Mouse (Mus musculus) ovary, postnatal 10 days (tissue): Measurements from ENCODE around the gene Grsf1.

Experiments used
- DNase-seq: peaks from one replicate; pipeline ENCODE4 v3.0.0; 2022; ENCODE audit warnings: low spot score

The Grsf1 gene

DNA sequence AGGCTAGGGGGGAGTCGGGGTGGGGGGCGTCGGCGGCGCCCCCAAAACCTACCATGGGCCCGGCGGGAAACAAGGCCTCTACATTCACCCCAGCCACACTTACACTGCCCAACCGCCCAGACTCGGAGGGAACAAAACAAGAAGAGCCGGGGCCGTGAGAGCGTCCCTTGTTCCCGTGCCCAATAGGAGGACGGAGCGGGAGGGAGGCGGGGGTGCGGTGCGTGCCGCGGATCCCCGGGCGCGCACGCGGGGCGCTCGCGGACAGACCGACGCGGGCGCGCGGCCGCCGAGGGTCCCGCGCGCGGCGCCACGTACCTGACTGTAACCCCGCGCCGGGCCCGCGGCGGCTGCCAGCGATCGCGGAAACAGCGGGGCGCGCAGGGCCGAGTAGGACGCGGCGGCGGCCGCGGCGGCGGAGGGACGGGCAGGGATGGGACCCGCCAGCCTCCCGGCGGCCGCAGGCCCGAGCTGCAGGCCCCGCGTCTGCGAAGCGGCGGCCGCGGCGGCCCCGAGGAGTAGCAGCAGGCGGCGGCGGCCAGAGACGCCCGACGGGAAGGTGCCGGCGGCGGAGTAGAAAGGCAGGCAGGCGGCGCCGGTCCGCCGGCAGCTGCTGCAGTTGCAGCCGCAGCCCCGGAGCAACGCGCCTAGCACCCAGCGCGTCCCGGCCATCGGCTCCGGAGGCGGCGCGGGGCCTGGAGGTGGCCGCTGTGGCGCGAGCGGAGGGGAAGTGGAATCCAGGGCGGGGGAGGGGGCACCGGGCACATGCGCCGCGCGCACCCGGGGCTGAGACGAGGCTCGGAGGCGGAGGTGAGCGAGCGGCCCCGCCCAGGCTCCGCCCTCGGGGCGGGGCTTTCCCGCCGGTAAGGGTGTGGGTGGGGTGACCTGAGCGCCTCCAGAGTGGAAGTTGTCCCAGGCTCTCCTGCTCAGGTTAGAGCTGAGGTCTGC lies at the start of gene Grsf1:
Gene Grsf1, minus strand, starts transcription at position 729 of the 945 bp plus-strand sequence.
- DNase-seq: peak; percentile 72

DNA sequence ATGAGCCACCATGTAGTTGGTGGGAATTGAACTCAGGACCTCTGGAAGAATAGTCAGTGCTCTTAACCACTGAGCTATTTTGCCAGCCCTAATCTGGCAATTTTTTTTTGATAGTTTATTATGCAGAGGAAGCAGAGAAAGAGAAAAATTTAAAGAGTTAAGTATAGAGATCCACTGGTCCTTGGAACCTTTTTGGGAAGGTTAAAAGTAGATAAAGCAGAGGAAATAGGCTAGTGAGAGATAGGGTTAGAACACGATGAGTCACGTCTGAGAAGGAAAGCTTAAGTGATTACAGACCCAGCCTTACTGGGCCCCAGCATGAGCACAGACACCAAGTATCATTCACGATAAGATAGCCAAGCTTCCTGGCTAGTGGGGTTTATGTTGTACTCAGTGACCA lies 48.1 kb upstream of the Grsf1 start:
- no peak for DNase-seq

DNA sequence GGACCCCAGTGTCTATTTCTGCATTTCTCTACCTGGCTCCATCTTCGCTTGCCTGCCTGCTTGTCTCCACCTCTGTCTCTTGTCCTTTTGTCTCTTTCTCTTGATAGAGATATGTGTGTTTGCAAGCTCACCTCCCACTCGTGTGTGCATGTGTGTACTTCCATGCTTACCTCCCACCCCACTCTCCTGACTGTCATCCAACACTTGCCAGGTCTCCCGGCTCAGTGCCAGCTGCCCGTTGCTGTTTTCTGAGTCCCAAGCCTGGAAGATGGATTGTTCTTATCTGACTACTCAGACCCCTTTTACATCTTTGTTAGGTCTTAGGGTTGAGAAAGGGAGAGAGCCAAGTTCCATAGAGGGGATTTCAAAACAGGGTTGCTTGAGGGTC lies 46.2 kb upstream of the Grsf1 start:
- no peak for DNase-seq

DNA sequence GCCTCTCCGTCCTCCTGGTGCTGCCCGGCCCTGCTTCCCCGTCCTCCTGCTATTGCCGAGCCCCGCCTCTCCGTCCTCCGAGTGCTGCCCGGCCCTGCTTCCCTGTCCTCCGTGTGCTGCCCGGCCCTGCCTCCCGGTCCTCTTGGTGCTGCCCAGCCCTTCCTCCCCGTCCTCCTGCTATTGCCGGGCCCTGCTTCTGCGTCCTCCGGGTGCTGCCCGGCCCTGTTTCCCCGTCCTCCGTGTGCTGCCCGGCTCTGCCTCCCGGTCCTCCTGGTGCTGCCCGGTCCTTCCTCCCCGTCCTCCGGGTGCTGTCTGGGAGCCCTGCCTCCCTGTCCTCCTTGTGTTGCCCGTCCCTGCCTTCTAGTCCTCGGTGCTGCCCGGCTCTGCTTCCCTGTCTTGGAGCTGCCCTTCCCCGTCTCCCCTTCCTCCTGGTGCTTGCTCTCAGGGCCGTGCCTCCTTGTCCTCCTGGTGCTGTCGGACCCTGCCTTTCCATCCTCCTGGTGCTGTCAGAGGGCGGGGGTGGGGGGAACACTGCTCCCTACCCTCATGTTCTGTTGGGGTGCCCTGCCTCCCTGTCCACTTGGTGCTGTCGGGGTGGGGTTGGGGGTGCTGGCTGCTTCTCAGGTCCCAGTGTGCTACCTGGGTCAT lies 45.7 kb upstream of the Grsf1 start:
- peak; percentile 11 for DNase-seq

DNA sequence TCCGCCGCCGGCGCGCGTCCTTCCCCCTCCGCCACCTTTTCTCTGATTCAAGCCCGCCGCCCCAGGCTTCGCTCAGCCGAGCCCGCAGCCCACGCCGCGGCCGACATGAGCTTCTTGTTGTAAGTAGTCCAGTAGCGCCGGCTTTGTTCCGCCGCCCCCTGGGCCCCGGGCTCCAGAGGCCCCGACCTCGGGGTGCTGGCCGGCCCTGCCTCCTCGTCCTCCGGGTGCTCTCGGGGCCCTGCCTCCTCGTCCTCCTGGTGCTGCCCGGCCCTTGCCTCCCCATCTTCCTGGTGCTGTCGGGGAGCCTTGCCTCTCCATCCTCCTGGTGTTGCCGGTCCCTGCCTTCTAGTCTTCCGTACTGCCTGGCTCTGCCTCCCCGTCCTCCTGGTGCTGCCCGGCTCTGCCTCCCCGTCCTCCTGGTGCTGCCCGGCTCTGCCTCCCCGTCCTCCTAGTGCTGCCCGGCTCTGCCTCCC lies 45.1 kb upstream of the Grsf1 start:
- DNase-seq: no peak

DNA sequence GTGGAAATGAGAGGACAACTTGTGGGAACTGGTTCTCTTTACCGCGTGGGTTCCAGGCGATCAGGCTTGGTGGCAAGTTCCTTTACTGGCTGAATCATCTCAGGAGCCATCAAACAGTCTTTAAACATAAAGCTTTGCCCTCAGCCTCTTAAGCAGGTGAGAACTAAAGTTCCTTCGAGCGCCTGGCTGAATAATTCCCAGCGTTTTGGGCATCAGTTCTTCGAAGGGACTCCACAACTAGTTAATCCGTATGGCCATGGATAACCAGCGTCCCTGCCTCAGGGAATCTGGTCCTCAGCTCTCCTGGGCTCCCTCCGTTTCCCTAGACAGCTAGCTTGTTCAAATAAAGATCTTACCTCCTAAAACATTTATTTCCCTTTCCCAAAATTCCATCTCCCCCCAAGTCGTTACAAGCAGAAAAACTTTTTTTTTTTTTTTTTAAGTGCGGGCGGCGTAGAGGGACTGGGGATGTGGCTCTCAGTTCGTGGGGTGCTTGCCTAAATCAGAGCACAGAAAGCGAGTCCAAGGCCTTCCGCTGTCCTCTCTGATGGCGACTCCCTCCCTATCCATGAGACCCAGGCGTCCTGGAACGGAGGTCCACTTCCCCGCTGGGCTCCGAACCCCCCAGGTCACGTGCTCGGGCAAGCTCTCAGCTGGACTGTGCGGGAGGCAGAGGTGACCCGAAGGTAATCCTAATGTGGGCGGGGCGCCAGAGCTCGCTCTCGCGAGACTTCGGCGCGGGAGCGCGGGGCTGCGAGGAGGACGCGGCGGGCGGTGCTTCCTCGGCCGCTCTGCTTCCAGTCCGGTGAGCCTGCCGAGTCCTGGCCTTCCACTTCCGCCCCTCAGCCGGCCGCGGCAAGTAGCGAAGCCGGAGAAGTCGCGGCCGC lies 44.4 kb upstream of the Grsf1 start, which contains the start of gene Mob1b:
Gene Mob1b, plus strand, starts transcription at position 740 of the 887 bp plus-strand sequence.
- peak; percentile 99 for DNase-seq

DNA sequence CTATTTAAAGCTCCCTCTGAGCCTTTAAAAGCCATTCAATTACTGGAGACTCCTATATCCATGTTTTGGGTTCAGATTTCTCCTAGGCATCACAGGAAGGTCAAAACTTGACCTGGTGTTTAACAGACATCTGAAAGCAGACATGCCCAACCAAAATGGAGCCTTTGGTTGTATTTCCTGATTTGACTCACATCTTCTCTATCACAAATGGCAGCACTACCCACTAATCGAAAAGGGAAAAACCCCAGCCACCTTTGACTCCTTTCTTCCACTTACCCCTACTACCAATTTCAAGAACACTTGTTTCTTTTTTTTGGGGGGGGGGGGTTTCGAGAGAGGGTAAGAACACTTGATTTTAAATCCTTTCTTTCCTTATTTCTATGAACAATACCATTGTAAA lies 41.0 kb upstream of the Grsf1 start:
- DNase-seq: no peak

DNA sequence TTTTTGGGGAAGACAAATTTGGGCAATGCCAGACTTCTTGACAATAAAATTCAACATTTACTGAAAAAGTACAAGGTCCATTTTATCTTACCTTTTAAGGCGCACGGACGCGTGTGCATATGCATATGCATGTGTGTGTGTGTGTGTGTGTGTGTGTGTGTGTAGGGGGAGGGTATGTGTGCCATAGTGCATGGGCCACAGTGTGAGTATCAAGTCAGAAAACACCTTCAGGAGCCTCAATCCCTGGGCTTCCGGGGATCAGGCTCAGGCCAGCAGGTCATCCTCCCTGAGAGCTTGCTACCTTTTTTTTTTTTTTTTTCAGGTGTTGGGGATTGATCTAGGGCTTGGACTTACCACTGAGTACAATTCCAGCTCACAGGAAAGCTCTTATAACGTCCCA lies 36.4 kb upstream of the Grsf1 start:
- DNase-seq: no peak

DNA sequence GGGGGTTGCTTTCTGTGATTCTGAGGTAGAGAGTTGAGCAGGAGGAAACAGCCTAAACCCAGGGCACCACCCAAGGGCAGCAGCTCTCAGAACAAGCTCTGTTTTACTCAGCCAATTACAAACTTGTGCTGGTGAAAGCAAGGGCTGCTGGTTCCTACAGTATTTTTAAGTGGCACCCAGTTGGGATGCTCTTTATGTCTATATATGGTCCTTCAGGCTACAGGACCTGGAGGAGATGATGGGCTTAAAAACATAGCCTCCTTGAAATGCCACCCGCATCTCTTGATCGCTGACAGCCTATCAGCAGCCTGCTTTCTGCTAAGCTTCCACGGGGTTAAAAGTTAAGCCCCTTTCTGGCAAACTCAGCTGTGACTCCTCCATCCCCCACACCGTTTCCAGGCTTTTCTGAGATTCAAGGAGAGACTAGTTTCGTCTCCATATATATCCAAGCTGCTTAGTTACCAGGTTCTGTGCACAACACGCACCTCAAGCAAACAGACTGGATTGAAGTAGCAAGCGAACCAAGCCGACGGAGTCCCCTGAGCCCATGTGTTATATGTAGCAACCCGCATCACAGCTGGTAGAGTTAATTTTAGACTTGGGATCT lies 35.8 kb upstream of the Grsf1 start:
- DNase-seq: no peak

DNA sequence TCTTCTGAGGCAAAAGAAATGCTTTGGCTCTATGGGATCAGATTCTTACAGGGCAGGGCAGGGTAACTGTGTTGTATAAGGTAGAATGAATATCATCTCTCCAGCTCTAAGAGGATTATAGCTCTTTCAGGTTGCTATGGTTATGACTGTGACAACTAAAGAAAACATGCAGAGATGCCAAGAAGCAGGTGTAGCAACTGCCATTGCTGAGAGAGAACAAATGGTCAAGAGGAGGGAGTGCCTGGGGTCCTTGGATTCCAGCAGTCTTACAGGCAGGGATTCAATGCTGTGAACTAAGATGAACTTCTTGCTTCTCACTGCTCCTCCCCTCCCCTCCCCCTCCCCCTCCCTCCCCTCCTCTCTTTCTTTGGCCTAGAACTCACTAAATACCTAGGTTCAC lies 35.2 kb upstream of the Grsf1 start:
- no peak for DNase-seq

DNA sequence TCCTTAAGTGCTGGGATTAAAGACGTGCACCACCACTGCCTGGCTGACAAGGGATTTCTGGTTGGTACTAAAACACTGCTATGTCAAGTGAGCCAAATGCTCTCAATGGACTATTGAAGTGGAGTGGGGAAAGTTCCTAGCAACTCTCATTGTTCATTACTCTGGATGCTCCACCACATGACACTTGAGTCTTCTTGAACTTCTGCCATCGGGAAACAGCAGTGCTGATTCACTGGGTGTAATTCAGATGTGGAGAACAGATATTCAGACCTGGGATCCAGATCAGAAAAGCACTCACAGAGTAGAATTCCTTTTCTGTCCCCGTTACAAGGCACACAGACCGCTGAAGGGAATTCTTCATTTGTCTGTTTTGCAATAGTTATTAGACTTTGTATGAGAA lies 27.6 kb upstream of the Grsf1 start:
- DNase-seq: no peak

DNA sequence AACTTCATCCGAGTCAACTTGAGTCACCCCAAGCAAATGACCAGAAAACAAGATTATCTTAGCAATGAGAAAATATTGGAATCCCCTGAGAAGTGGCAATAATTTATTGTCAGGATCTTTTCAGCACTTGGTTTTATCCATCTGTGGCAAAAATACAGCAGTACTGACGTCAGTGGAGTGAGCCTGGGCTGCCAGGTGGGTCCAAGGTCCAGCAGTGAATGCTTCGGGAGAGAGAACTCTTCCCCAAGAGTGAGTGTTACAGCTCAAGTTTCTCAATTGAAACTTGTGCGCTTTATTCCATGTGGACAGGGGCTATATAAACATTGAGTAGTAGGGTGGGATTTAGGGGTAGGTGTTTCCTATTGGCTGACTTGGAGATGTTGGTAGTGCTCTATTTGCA lies 26.1 kb upstream of the Grsf1 start:
- DNase-seq: no peak

DNA sequence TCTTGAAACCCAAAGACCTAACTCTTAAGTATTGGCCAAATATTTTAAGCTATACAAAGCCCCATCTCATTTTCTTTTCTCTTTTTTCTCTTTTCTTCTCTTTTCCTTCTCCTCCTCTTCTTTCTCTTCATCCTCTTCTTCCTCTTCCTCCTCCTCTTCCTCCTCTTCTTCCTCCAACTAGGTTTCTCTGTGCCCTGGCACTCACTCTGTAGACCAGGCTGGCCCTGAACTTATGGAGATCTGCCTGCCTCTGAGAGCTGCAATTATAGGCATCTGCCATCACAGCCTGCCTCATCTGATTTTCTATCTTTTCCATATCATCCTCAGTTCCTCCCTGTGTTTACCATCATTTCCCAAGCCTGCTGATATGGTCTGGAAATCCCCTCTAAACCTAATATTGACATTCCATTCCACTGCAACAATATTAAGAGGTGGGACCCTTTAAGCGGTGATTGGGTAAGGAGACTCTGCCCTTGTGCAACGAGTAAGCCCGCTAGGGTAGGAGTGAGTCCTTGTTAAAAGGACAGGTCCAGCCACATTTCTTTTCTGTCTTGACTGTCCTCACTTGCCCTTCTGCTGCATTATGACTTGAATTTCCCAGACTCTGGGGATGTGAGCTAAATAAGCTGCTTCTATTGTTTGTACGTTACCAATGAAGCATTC lies 23.4 kb upstream of the Grsf1 start:
- no peak for DNase-seq

DNA sequence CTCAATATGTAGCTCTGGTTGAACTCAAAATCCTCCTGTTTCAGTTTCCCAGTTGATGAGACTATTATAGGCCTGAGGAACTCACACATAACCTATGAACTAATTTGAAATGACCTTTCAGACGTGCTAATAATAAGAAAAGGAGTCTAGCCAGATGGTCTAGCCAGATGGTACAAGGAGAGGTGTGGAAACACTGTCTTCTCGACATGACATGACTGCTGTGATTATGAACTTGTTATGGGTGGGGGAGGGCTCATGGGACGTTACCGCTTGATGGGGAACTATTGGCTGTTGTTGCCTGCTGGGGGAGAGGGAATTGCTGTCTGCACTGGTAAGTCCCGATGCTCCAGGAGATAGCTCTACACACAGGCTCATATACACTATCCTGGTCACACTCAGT lies 21.3 kb upstream of the Grsf1 start:
- DNase-seq: no peak

DNA sequence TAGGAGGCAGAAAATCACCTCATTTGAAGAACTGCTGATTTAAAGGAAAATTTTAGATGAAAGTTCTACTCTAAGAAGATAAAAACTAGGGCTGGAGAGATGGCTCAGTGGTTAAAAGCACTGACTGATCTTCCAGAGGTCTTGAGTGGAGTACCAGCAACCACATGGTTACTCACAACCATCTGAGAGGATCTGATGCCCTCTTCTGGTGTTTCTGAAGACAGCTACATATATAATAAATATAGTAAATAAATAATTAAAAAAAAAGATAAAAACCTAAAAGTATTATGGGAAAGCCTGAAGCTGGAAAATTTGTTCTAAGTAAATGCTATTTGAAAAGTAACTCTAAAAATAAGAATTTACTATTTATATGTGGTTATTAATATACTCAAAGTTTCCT lies 17.1 kb upstream of the Grsf1 start:
- DNase-seq: no peak

DNA sequence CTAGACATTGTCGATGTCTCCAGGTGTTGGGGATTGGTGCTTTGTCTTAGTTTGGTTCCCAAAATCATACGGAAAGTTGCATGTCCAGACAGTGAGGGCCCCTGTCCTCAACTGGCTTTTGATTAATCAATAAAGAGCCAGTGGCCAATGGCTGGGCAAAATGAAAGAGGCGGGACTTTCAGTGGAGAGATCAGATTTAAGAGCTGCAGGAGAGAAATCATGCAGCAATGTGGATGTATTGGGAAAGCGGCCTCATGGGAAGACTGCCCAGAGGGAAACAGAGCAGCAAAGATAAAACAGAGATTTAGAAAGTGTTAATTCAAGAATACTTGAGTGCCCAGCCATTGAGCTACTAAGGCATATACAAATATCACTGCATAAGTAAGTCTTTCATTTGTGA lies 16.6 kb upstream of the Grsf1 start:
- DNase-seq: no peak

DNA sequence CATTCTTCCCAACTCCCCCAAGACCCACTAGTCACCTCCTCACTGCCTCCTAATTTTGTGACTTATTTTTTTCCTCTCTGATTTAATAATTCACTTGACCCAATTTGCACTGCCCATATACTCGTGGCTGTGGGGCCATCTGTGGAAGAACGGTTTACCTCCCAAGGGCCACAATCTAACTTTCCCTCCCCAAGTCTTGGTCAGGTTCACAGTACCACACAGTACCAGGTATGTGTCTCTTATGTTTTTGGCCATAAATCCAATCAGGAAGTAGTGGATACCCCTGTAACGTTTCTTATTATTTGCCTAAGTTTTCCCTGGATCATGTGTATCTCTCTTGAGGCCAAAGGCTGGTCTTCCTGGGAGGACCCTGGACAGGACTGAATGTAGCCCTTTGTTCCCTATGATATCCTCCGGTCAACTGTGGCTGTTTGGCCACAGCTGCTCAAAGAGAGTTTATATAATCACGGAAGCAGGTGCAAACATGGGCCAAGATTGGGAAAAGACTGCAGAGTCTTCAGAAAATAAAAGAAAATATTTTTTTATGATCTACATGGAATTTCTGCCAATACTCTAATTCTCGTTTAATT lies 15.6 kb upstream of the Grsf1 start:
- no peak for DNase-seq

DNA sequence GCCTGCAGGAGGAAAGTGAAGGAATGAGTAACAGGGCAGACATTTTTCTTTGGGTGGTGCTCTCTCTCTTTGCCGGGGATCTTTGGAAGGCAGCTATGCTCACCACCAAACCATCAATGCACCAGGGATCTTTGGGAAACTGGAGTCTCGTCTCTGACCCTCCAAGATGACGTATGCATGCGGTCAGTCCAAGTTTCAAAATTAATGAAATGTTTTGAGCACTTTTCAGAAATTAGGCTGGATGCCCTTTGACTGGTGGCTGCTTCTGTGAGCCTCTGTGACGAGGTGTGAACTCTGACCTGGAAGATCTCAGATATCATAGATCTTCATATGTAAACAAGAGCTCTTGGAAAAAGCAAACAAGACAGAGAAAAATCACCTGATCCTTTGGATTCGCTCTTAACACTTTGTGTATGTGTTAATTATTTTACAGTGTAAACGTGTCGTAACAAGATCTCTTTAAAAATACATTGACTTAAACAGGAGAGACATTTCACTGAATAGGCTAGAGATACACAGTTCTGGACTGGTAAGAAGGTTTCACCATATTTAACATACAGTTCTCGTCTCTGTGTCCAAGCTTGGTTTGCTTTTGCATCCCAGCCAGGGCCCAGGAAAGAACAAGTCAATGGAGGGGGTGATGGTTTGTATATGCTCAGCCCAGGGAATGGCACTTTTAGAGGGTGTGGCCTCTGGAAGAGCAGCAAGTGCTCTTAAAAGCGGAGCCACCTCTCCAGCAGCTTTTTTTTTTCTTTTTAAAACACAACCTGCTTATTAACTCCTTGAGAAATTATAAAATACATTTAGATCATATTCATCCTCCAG lies 14.9 kb upstream of the Grsf1 start:
- no peak for DNase-seq

DNA sequence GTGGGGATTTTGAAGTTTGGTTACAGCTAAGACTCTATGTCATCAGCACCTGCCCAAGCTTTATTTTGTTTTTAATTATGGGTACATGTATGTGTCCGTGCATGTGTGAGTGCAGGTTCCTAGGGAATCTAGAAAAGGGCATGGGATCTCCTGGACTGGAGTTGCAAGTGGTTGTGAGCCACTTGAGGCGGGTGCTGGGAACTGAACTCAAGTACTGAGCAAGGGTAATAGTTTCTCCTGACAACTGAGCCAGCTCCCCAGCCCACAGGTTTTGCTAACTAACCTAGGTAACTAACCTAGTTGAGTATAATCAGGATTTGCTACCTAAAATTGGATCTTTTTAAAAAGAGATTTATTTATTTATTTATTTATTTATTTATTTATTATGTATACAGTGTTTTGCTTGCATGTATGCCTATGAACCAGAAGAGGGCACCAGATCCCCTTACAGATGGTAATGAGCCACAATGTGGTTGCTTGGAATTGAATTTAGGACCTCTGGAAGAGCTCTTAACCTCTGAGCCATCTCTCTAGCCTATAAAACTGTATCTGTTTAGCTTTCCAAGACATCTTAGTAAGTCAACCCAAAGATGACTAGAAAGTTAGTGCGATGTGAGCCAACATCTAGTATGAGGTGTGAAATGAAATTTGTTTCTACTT lies 13.4 kb upstream of the Grsf1 start:
- no peak for DNase-seq
